Mouse (Mus musculus) embryo, embryonic 9.5 days (tissue): Measurements from ENCODE around the gene Nmnat1.
"Not testable (repeated sequence)": the region's sequence is repeated elsewhere in the genome, so short reads cannot be mapped to it uniquely, and the experiment has no call there.

Experiments
- DNase-seq: peaks from one replicate; pipeline ENCODE4 v3.0.0-alpha.2; 2017; ENCODE audit errors: extremely low spot score

Nmnat1 gene

GRCm38 (mm10) chr4:149489415-149490240 is 4.6 kb upstream of the Nmnat1 start:
- no peak for DNase-seq

- DNase-seq = no peak
Observed at GRCm38 (mm10) chr4:149487729-149488128, 2.7 kb upstream of the Nmnat1 start.

- peak; percentile 31 for DNase-seq
Observed at GRCm38 (mm10) chr4:149485825-149486206, 814 bp upstream of the Nmnat1 start.

DNA sequence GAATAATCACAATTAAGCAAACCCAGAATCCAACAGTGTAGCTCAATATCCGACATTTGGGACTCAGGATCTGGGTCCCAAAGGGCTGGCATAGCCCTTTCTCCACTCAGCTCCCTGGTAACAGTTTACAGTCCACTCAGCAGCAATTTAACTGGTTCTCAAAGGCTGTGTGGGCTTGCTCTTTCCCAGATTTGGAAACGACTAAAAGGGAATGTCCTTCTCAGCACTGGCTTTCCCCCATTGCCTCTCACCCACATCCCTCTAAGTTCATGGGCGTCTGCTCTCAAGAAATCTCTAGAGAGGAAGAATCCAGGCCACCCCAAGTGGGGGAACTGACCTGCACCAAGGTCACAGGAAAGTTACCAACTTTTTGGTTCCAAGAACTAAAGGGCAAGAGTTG is 436 bp downstream of the Nmnat1 start:
- DNase-seq = no peak

GRCm38 (mm10) chr4:149477078-149477477 is 7.9 kb downstream of the Nmnat1 start, which contains the start of gene Tmem274:
Gene Tmem274, plus strand, starts transcription at chr4:149477378.
- no peak for DNase-seq

DNA sequence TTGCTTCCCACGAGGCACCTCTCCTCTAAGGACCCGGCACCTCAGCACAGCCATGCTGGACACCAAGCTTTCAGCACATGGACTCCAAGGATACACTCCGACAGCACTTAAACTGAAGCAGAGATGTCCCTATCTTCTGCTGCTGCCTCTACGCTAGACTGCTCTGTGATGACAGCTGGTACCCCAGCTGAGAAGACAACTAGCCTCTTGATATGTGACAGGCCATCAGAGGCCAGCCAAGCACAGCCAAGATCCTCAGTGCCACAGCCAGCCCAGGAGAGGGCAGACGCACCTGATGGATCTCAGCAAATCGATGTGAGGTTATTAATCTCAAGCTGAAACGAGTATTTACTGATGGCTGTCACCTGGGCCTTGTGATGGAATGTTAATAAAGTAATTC is 9.9 kb downstream of the Nmnat1 start:
- no peak for DNase-seq

- no peak for DNase-seq
Observed at GRCm38 (mm10) chr4:149469557-149469956, 15.4 kb downstream of the Nmnat1 start.

DNA sequence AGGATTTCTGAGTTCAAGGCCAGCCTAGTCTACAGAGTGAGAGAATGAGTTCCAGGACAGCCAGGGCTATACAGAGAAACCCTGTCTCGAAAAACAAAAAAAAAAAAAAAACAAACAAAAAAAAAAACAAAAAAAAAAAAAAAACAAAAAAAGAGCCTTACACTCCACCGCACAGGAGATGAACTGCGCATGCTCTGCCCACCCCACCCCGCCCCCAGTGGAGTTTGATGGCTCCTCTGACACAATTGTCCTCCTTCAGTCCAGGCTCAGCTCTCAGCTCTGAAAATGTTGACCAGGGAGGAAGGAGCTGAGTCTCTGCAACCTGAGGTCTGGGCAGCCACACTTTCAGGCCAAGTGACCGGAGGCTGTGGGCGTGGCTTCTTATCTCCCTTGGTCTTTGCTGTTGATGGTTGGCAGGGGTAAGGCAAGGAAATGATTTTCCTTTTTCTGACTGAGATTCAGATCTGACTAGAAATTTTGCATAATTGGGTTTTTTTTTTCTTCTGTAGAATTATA is 21.5 kb downstream of the Nmnat1 start:
- DNase-seq = no peak

- no peak for DNase-seq
Observed at GRCm38 (mm10) chr4:149462305-149462971, 22.6 kb downstream of the Nmnat1 start.

GRCm38 (mm10) chr4:149461579-149462304 is 23.3 kb downstream of the Nmnat1 start:
- DNase-seq = no peak

DNA sequence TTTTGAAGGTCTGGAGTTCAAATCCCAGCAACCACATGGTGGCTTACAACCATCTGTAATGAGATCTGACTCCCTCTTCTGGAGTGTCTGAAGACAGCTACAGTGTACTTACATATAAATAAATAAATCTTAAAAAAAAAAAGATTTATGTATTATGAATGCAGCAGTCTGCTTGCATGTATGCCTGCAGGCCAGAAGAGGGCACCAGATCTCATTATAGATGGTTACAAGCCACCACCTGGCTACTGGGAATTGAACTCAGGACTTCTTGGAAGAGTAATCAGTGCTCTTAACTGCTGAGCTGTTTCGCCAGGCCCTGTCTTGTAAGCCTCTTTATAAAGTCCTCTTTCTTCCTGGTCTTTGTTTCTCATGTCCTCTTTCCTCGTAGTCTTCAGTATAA is 24.5 kb downstream of the Nmnat1 start:
- not testable (repeated sequence) for DNase-seq

DNA sequence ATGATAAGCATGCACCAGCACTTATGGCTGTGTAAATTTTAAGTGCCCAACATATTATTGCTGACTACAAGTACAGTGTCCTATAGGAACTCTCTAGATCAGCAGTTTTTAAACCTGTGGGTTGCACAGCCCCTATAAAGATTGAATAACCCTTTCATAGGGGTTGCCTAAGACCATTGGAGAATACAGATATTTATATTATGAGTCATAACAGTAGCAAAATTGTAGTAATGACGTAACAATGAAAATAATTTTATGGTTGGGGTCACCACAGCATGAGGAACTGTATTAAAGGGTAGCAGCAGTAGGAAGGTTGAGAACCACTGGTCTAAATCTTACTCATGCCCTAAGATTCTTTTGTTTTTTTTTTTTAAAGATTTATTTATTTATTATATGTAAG is 25.6 kb downstream of the Nmnat1 start:
- no peak for DNase-seq

GRCm38 (mm10) chr4:149458526-149458925 is 26.5 kb downstream of the Nmnat1 start:
- no peak for DNase-seq

- DNase-seq = no peak
Observed at GRCm38 (mm10) chr4:149457831-149458430, 27.1 kb downstream of the Nmnat1 start.

GRCm38 (mm10) chr4:149457163-149457562 is 27.8 kb downstream of the Nmnat1 start:
- not testable (repeated sequence) for DNase-seq

GRCm38 (mm10) chr4:149454879-149455278 is 30.1 kb downstream of the Nmnat1 start, which contains the start of gene Rbp7:
Gene Rbp7, minus strand, starts transcription at chr4:149454978.
- DNase-seq = no peak

DNA sequence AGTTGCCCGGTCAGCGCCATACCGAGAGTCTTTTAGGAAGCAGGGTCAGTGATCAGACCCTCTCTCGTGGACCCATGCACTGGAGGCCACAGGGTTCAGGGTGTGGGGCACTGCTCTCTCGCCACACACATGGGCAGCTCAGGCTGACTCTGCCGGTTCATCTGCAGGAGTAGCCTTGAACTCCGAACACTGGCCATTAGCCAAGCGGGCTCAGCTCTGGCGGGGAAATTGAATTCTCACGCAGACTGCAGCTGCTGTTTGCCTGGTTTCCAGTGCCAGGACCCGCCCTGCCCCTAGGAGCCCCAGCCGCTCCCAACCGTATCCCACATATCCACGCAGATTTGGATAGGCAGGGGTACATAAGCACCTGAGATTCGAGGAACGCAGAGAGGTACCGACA is 30.7 kb downstream of the Nmnat1 start:
- no peak for DNase-seq

GRCm38 (mm10) chr4:149453656-149454055 is 31.3 kb downstream of the Nmnat1 start:
- no peak for DNase-seq

DNA sequence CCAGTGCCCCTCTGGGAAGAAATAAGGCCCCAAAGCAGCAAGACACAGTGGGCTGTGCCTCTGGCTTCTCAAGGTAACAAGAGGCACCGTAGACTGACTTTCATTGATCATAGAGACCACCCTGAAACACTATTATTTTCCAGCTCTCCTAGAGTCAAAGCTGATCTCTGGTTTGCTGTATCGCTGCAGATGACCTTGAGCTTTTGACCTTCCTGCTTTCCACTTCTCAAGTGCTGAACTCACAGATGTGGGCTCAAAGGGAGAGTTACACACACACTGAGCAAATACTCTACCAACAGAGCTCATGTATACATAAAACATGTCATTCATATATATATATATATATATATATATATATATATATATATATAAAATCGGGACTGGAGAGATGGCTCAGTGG is 34.4 kb downstream of the Nmnat1 start:
- DNase-seq = no peak

DNA sequence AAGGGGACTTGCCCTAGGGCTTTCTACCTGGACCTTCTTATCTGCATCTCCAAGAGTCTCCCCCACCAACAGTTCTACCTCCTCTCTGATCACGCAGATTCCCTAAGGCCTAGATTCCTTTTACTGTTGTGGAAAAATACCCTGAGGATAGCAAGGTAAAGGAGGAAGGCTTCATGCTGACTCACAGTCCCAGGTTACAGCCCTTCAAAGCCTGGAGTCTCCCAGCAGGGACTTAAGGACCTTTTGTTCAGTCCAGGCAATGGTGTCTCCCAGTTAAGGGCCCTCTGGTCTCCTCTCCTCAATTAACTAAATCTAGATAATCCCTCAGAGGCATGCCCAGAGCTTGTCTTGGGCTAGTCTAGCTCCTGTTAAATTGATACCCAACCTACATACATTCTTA is 38.7 kb downstream of the Nmnat1 start:
- no peak for DNase-seq

GRCm38 (mm10) chr4:149445868-149446267 is 39.1 kb downstream of the Nmnat1 start:
- DNase-seq = peak; percentile 77
